Comparison of ENCODE assay signal across 8 mouse cellular contexts in genomic region chr10:85183619-85184018, GRCm38 (mm10). TPM values are rescaled to one million over a fixed set of nuclear protein-coding genes. Genes with fewer than 3 reads are reported as not detected.
DNase-seq lines count a peak whose midpoint lies in the region; ATAC-seq and TF ChIP-seq lines count a peak whose summit lies in the region.

No protein-coding gene starts in this region.

- 4% methylated on average over 11 of the region's 11 CpGs for WGBS in thymus, adult 2 months
- WGBS in intestine, postnatal 0 days: under 1% methylated on average over 11 of the region's 11 CpGs
- 1% methylated on average over 11 of the region's 11 CpGs for WGBS in limb, embryonic 15.5 days
- WGBS in midbrain, postnatal 0 days: under 1% methylated on average over 11 of the region's 11 CpGs

- peak overlapping the region; percentile 98 for H3K4me2 ChIP-seq in intestine, postnatal 0 days (replicated peaks; ENCODE audit: low read depth)
- H3K4me2 ChIP-seq in limb, embryonic 15.5 days: peak overlapping the region; percentile 95
- peak overlapping the region; percentile 88 for H3K4me2 ChIP-seq in midbrain, postnatal 0 days (ENCODE audit: low read depth, low read length, poor library complexity, severe bottlenecking)

- H3K4me1 ChIP-seq in thymus, adult 2 months (replicated peaks; ENCODE audit: control insufficient read depth, insufficient read depth, low read length): peaks cover 20% of the 10 kb centered on the region
- H3K4me1 ChIP-seq in intestine, postnatal 0 days (replicated peaks; ENCODE audit: control insufficient read depth, insufficient read depth, low read length): no peaks in the 10 kb centered on the region
- H3K4me1 ChIP-seq in limb, embryonic 15.5 days: peaks cover 12% of the 10 kb centered on the region
- 0 out of 2 replicates have a peak, but pooled peaks cover 5% of the 10 kb centered on the region for H3K4me1 ChIP-seq in midbrain, postnatal 0 days (ENCODE audit: insufficient read depth, low read length)

- no peak for TF ChIP-seq CTCF in thymus, adult 2 months (IDR thresholded peaks at IDR 0.05; ENCODE audit: borderline replicate concordance, control insufficient read depth, extremely low read depth, insufficient read depth, low read length, poor library complexity)
- peak; percentile 83 for TF ChIP-seq CTCF in intestine, postnatal 0 days (IDR thresholded peaks at IDR 0.05; ENCODE audit: low read depth)
- peak; percentile 86 for TF ChIP-seq CTCF in midbrain, postnatal 0 days (IDR thresholded peaks at IDR 0.05)

- H3K4me3 ChIP-seq in thymus, adult 2 months (ENCODE audit: control insufficient read depth, insufficient read depth, low read length): no peak overlapping the region; the same call in 1 of the 2 replicates
- H3K4me3 ChIP-seq in intestine, postnatal 0 days (ENCODE audit: low read depth, low read length): peak overlapping the region; percentile 92
- peak overlapping the region; percentile 90 for H3K4me3 ChIP-seq in limb, embryonic 15.5 days
- peak overlapping the region; percentile 80 for H3K4me3 ChIP-seq in midbrain, postnatal 0 days (ENCODE audit: low read depth, low read length)

- H3K27me3 ChIP-seq in thymus, adult 2 months (ENCODE audit: control insufficient read depth, insufficient read depth, low read length): no peaks in the 10 kb centered on the region
- H3K27me3 ChIP-seq in intestine, postnatal 0 days (replicated peaks; ENCODE audit: control insufficient read depth, insufficient read depth, low read length): no peaks in the 10 kb centered on the region
- H3K27me3 ChIP-seq in limb, embryonic 15.5 days: no peaks in the 10 kb centered on the region
- H3K27me3 ChIP-seq in midbrain, postnatal 0 days (ENCODE audit: insufficient read depth, low read length): no peaks in the 10 kb centered on the region

- H3K9ac ChIP-seq in intestine, postnatal 0 days (ENCODE audit: low read depth, low read length): peak overlapping the region; percentile 38; the same call in 1 of the 2 replicates
- peak overlapping the region; percentile 68 for H3K9ac ChIP-seq in limb, embryonic 15.5 days
- peak overlapping the region; percentile 77 for H3K9ac ChIP-seq in midbrain, postnatal 0 days (replicated peaks; ENCODE audit: low read length, poor library complexity, severe bottlenecking)

- H3K36me3 ChIP-seq in thymus, adult 2 months (ENCODE audit: control insufficient read depth, insufficient read depth, low read length): no peaks in the 10 kb centered on the region
- H3K36me3 ChIP-seq in intestine, postnatal 0 days (ENCODE audit: control insufficient read depth, insufficient read depth): no peaks in the 10 kb centered on the region
- H3K36me3 ChIP-seq in limb, embryonic 15.5 days: 0 out of 2 replicates have a peak, but pooled peaks cover 3% of the 10 kb centered on the region
- no peaks in the 10 kb centered on the region for H3K36me3 ChIP-seq in midbrain, postnatal 0 days (ENCODE audit: insufficient read depth, low read length)

- peak; percentile 22 for DNase-seq in thymus, adult 2 months
- no peak for DNase-seq in thymus, adult 18-20 months
- peak; percentile 34 to 72 for DNase-seq in cerebellum, postnatal 10 days
- DNase-seq in midbrain, postnatal 0 days (ENCODE audit: low spot score): peak; percentile 91
- peak; percentile 44 for DNase-seq in thymus, postnatal 25 days

- no peak overlapping the region for H3K27ac ChIP-seq in thymus, adult 2 months (ENCODE audit: control insufficient read depth, insufficient read depth, low read length)
- peak overlapping the region; percentile 46 for H3K27ac ChIP-seq in intestine, postnatal 0 days (ENCODE audit: low read depth, low read length)
- H3K27ac ChIP-seq in limb, embryonic 15.5 days: no peak overlapping the region
- peak overlapping the region; percentile 91 for H3K27ac ChIP-seq in midbrain, postnatal 0 days (ENCODE audit: low read depth, low read length)

- no peak for TF ChIP-seq POLR2A in thymus, adult 2 months (IDR thresholded peaks at IDR 0.05; ENCODE audit: control insufficient read depth, extremely low read depth, insufficient read depth, low read length, poor library complexity)

- ATAC-seq in granulocyte monocyte progenitor cell, adult 5-6 weeks (replicated peaks; ENCODE audit: poor library complexity, severe bottlenecking): peak; percentile 52
- peak; percentile 18 for ATAC-seq in intestine, postnatal 0 days
- ATAC-seq in limb, embryonic 15.5 days (ENCODE audit: insufficient number of reproducible peaks, low FRiP score, low TSS enrichment, low read depth): no peak
- ATAC-seq in midbrain, postnatal 0 days (ENCODE audit: low FRiP score): peak; percentile 9; the same call in 1 of the 2 replicates

- no peaks in the 10 kb centered on the region for H3K9me3 ChIP-seq in intestine, postnatal 0 days (ENCODE audit: control insufficient read depth)
- no peaks in the 10 kb centered on the region for H3K9me3 ChIP-seq in limb, embryonic 15.5 days
- no peaks in the 10 kb centered on the region for H3K9me3 ChIP-seq in midbrain, postnatal 0 days (ENCODE audit: low read length)

RNA-seq across cellular contexts. Expression of gene Cry1, which starts 1.2 kb away (rescaled TPM):
- polyA plus RNA-seq in thymus, adult 2 months (2012; rRNA removed): 38.4 and 47.9 TPM in 2 replicates
- total RNA-seq in granulocyte monocyte progenitor cell, adult 5-6 weeks (2014; fragmentation: Nextera tagmentation): 24.6 and 40.3 TPM in 2 replicates
- 15.7 and 19.7 TPM in 2 replicates for total RNA-seq in granulocyte monocyte progenitor cell, adult 5-6 weeks (2017)
- 18.6 and 20.3 TPM in 2 replicates for polyA plus RNA-seq in intestine, postnatal 0 days (2015; fragmentation: Nextera tagmentation; extraction: Ambion mirVana)
- polyA plus RNA-seq in limb, embryonic 15.5 days (2015; fragmentation: Nextera tagmentation; extraction: Ambion mirVana): 35.3 and 37.0 TPM in 2 replicates
- 22.1 and 27.8 TPM in 2 replicates for total RNA-seq in midbrain, postnatal 0 days (2014; rRNA removed)
- polyA plus RNA-seq in midbrain, postnatal 0 days (2015; fragmentation: Nextera tagmentation; extraction: Ambion mirVana): 30.9 and 34.8 TPM in 2 replicates

RNA-seq across cellular contexts. Expression of gene Mterf2, which starts 55.8 kb away (rescaled TPM):
- polyA plus RNA-seq in thymus, adult 2 months (2012; rRNA removed): 8.0 and 8.1 TPM in 2 replicates
- total RNA-seq in granulocyte monocyte progenitor cell, adult 5-6 weeks (2014; fragmentation: Nextera tagmentation): 3.4 TPM in 1 of 2 replicates, not detected in the other
- total RNA-seq in granulocyte monocyte progenitor cell, adult 5-6 weeks (2017): 9.2 and 12.0 TPM in 2 replicates
- polyA plus RNA-seq in intestine, postnatal 0 days (2015; fragmentation: Nextera tagmentation; extraction: Ambion mirVana): 11.7 and 12.6 TPM in 2 replicates
- polyA plus RNA-seq in limb, embryonic 15.5 days (2015; fragmentation: Nextera tagmentation; extraction: Ambion mirVana): 14.6 and 15.6 TPM in 2 replicates
- 32.7 and 39.5 TPM in 2 replicates for total RNA-seq in midbrain, postnatal 0 days (2014; rRNA removed)
- polyA plus RNA-seq in midbrain, postnatal 0 days (2015; fragmentation: Nextera tagmentation; extraction: Ambion mirVana): 19.8 and 21.3 TPM in 2 replicates

Comparison
In these comparisons a context has a peak if more than half of its experiments do, and no peak if none do; other contexts are left out.
1. DNase-seq: peak in thymus, adult 2 months (single experiment), cerebellum, postnatal 10 days (2 of 2), midbrain, postnatal 0 days (single experiment) and thymus, postnatal 25 days (single experiment); none in thymus, adult 18-20 months (0 of 2).
2. H3K27ac ChIP-seq: peak in intestine, postnatal 0 days (single experiment) and midbrain, postnatal 0 days (single experiment); none in thymus, adult 2 months (single experiment) and limb, embryonic 15.5 days (single experiment).
3. Peak in every context shown above with its lines, with median percentiles within 50 percentile points of each other: H3K4me2 ChIP-seq and H3K9ac ChIP-seq.